ENCODE assay signal across 16 mouse cellular contexts in the genomic region with DNA sequence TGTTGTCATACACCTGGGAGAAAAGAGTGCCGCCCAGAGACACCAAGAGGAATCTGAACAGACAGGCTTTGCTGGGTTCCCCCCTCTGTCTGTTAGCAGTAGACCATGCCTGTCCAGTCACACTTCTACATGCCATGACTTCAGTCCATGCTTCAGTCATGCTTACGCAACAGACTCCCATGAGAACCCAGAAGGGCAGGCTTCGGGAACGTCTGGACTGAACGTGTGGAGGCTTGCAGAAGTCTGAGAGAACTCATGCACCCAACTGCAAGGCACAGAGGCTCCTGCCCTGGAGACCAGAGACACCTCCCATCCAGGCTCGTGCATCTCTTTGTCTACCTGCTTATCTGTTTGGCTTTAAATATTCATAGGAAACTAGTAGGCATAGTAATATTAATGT.
"Had no signal": no experiment of that assay in that cellular context is flagged by ENCODE, and none has a peak within 500 bp of the region (broad histone marks: within the 10 kb centered on the region; RNA-seq: fewer than 3 reads in every experiment).

No protein-coding gene starts in this region.

- H3K36me3 ChIP-seq: limb, embryonic 13.5 days; liver, embryonic 15.5 days; midbrain, embryonic 15.5 days; neural tube, embryonic 12.5 days had no signal

- H3K27me3 ChIP-seq: limb, embryonic 13.5 days; liver, embryonic 15.5 days; megakaryocyte, embryonic 14.5 days; midbrain, embryonic 15.5 days; neural tube, embryonic 12.5 days had no signal

- H3K9ac ChIP-seq: limb, embryonic 13.5 days; liver, embryonic 15.5 days; midbrain, embryonic 15.5 days; neural tube, embryonic 12.5 days had no signal

- H3K4me2 ChIP-seq: limb, embryonic 13.5 days; liver, embryonic 11.5 days; liver, embryonic 15.5 days; midbrain, embryonic 11.5 days; midbrain, embryonic 15.5 days; neural tube, embryonic 12.5 days had no signal

- H3K4me1 ChIP-seq: midbrain, embryonic 15.5 days; neural tube, embryonic 12.5 days had no signal

- H3K9me3 ChIP-seq: limb, embryonic 13.5 days; liver, embryonic 15.5 days; megakaryocyte, embryonic 14.5 days; midbrain, embryonic 15.5 days; neural tube, embryonic 12.5 days had no signal

- H3K27ac ChIP-seq: kidney, postnatal 0 days; layer of hippocampus, adult 2 months; limb, embryonic 13.5 days; liver, embryonic 15.5 days; macrophage; midbrain, embryonic 15.5 days; neural tube, embryonic 12.5 days had no signal

- DNase-seq: kidney, adult 8-10 months; kidney, postnatal 4 days; lung, adult 2 months; lung, postnatal 10 days; thymus, adult 18-20 months; thymus, postnatal 14 days had no signal

- ATAC-seq: midbrain, embryonic 15.5 days had no signal

- H3K4me3 ChIP-seq: layer of hippocampus, adult 2 months; limb, embryonic 13.5 days; liver, embryonic 15.5 days; megakaryocyte, embryonic 14.5 days; midbrain, embryonic 15.5 days; neural tube, embryonic 12.5 days had no signal
